In genomic region chr1:162847554-162847953, GRCm38 (mm10) we compare ENCODE assay signal across 29 mouse cellular contexts. TPM values are rescaled to one million over a fixed set of nuclear protein-coding genes. Genes with fewer than 3 reads are reported as not detected.
"Had no signal": no experiment of that assay in that cellular context is flagged by ENCODE, and none has a peak within 500 bp of the region (broad histone marks: within the 10 kb centered on the region; RNA-seq: fewer than 3 reads in every experiment).

No protein-coding gene starts in this region.

- H3K9me3 ChIP-seq: heart, embryonic 12.5 days; hindbrain, embryonic 13.5 days; hindbrain, embryonic 15.5 days; kidney, embryonic 15.5 days; limb, embryonic 13.5 days; limb, embryonic 15.5 days; liver, embryonic 12.5 days had no signal

- H3K27ac ChIP-seq: hindbrain, embryonic 13.5 days; hindbrain, embryonic 15.5 days; hindbrain, postnatal 0 days; kidney, embryonic 15.5 days; kidney, postnatal 0 days; limb, embryonic 13.5 days; limb, embryonic 15.5 days; liver, embryonic 12.5 days; liver, embryonic 14.5 days had no signal

- H3K4me1 ChIP-seq: heart, embryonic 12.5 days; hindbrain, embryonic 13.5 days; hindbrain, embryonic 15.5 days; kidney, embryonic 15.5 days; limb, embryonic 13.5 days; limb, embryonic 15.5 days; liver, embryonic 12.5 days had no signal

- H3K36me3 ChIP-seq: heart, embryonic 12.5 days; hindbrain, embryonic 13.5 days; hindbrain, embryonic 15.5 days; kidney, embryonic 15.5 days; limb, embryonic 13.5 days; limb, embryonic 15.5 days; liver, embryonic 12.5 days had no signal

- H3K27me3 ChIP-seq: heart, embryonic 12.5 days; hindbrain, embryonic 13.5 days; hindbrain, embryonic 15.5 days; kidney, embryonic 15.5 days; limb, embryonic 13.5 days; limb, embryonic 15.5 days; liver, embryonic 12.5 days had no signal

- H3K4me3 ChIP-seq: heart, embryonic 12.5 days; hindbrain, embryonic 13.5 days; hindbrain, embryonic 15.5 days; kidney, embryonic 15.5 days; limb, embryonic 13.5 days; limb, embryonic 15.5 days; liver, embryonic 12.5 days had no signal

- DNase-seq: forebrain, postnatal 0 days; gastrocnemius, postnatal 10 days; gastrocnemius, postnatal 25 days; heart, adult 18-20 months; heart, postnatal 10 days; heart, postnatal 36 days; kidney, adult 11 months; kidney, adult 2 months; kidney, adult 9 months; kidney, postnatal 14 days; kidney, postnatal 36 days; layer of hippocampus, adult 9-11 months; layer of hippocampus, postnatal 36 days; left cerebral cortex, postnatal 4 days had no signal

RNA-seq across cellular contexts. Expression of gene Fmo4, which starts 33.8 kb away (rescaled TPM):
- total RNA-seq: heart, adult 18-20 months; hematopoietic stem cell, adult 5-6 weeks; layer of hippocampus, adult 18-20 months; layer of hippocampus, postnatal 36 days; left cerebral cortex, postnatal 10 days; left cerebral cortex, postnatal 25 days; left cerebral cortex, postnatal 4 days had no signal
- polyA plus RNA-seq: heart, embryonic 12.5 days; limb, embryonic 11.5 days had no signal

RNA-seq across cellular contexts. Expression of gene Fmo2, which starts 51.0 kb away (rescaled TPM):
- total RNA-seq: hematopoietic stem cell, adult 5-6 weeks had no signal
